Mouse (Mus musculus): ENCODE measurements around the gene Pih1d1. TPM values are rescaled to one million over a fixed set of nuclear protein-coding genes. Genes with fewer than 3 reads are reported as not detected.

Pih1d1 gene
- polyA plus RNA-seq, 1 experiment: 6.2 TPM

- H3K4me1 ChIP-seq (ENCODE audit: control insufficient read depth): no peaks in the 10 kb centered on the region
- H3K27me3 ChIP-seq (ENCODE audit: control insufficient read depth): peaks cover 54% of the 10 kb centered on the region
- no peaks in the 10 kb centered on the region for H3K9me3 ChIP-seq (ENCODE audit: control insufficient read depth, low read length)
- H3K36me3 ChIP-seq (ENCODE audit: control insufficient read depth): no peaks in the 10 kb centered on the region
- H3K4me3 ChIP-seq (replicated peaks): no peak overlapping the region
- TF ChIP-seq GATA1 (IDR thresholded peaks at IDR 0.05; ENCODE audit: low read length): no peak
- TF ChIP-seq TAL1 (IDR thresholded peaks at IDR 0.05; ENCODE audit: low read length): no peak
Observed at GRCm38 (mm10) chr7:45191803-45192363, 37.8 kb downstream of the Pih1d1 start.

GRCm38 (mm10) chr7:45192585-45193310 is 38.6 kb downstream of the Pih1d1 start:
- Histone ChIP-seq H3K4me1 (ENCODE audit: control insufficient read depth) (no peaks in the 10 kb centered on the region), H3K27me3 (ENCODE audit: control insufficient read depth) (peaks cover 51% of the 10 kb centered on the region), H3K9me3 (ENCODE audit: control insufficient read depth, low read length) (no peaks in the 10 kb centered on the region), H3K4me3 (replicated peaks) (no peak overlapping the region), H3K36me3 (ENCODE audit: control insufficient read depth) (no peaks in the 10 kb centered on the region)
- TF ChIP-seq TAL1 (IDR thresholded peaks at IDR 0.05; ENCODE audit: low read length) (no peak), GATA1 (IDR thresholded peaks at IDR 0.05; ENCODE audit: low read length) (no peak)

GRCm38 (mm10) chr7:45193406-45193805 is 39.3 kb downstream of the Pih1d1 start:
- H3K36me3 ChIP-seq (ENCODE audit: control insufficient read depth): no peaks in the 10 kb centered on the region
- H3K4me1 ChIP-seq (ENCODE audit: control insufficient read depth): no peaks in the 10 kb centered on the region
- H3K9me3 ChIP-seq (ENCODE audit: control insufficient read depth, low read length): no peaks in the 10 kb centered on the region
- H3K27me3 ChIP-seq (ENCODE audit: control insufficient read depth): peaks cover 45% of the 10 kb centered on the region
- H3K4me3 ChIP-seq (replicated peaks): no peak overlapping the region
- TF ChIP-seq GATA1 (IDR thresholded peaks at IDR 0.05; ENCODE audit: low read length) (no peak), TAL1 (IDR thresholded peaks at IDR 0.05; ENCODE audit: low read length) (no peak)

GRCm38 (mm10) chr7:45193871-45194785 is 40.0 kb downstream of the Pih1d1 start:
- H3K4me1 ChIP-seq (ENCODE audit: control insufficient read depth): no peaks in the 10 kb centered on the region
- no peak for TF ChIP-seq GATA1 (IDR thresholded peaks at IDR 0.05; ENCODE audit: low read length)
- TF ChIP-seq TAL1 (IDR thresholded peaks at IDR 0.05; ENCODE audit: low read length): no peak

GRCm38 (mm10) chr7:45195341-45196175 is 41.5 kb downstream of the Pih1d1 start:
- H3K9me3 ChIP-seq (ENCODE audit: control insufficient read depth, low read length): no peaks in the 10 kb centered on the region
- peaks cover 27% of the 10 kb centered on the region for H3K27me3 ChIP-seq (ENCODE audit: control insufficient read depth)
- no peaks in the 10 kb centered on the region for H3K36me3 ChIP-seq (ENCODE audit: control insufficient read depth)
- no peak for TF ChIP-seq TAL1 (IDR thresholded peaks at IDR 0.05; ENCODE audit: low read length)
- TF ChIP-seq GATA1 (IDR thresholded peaks at IDR 0.05; ENCODE audit: low read length): no peak
- no peaks in the 10 kb centered on the region for H3K4me1 ChIP-seq (ENCODE audit: control insufficient read depth)
- H3K4me3 ChIP-seq (replicated peaks): no peak overlapping the region

More at GRCm38 (mm10) chr7:45193871-45194785, 40.0 kb downstream of the Pih1d1 start:
- Histone ChIP-seq H3K27me3 (ENCODE audit: control insufficient read depth) (peaks cover 38% of the 10 kb centered on the region), H3K36me3 (ENCODE audit: control insufficient read depth) (no peaks in the 10 kb centered on the region), H3K4me3 (replicated peaks) (no peak overlapping the region), H3K9me3 (ENCODE audit: control insufficient read depth, low read length) (no peaks in the 10 kb centered on the region)

- no peaks in the 10 kb centered on the region for H3K36me3 ChIP-seq (ENCODE audit: control insufficient read depth)
- H3K4me3 ChIP-seq (replicated peaks): no peak overlapping the region
- H3K9me3 ChIP-seq (ENCODE audit: control insufficient read depth, low read length): no peaks in the 10 kb centered on the region
- no peaks in the 10 kb centered on the region for H3K4me1 ChIP-seq (ENCODE audit: control insufficient read depth)
- peaks cover 22% of the 10 kb centered on the region for H3K27me3 ChIP-seq (ENCODE audit: control insufficient read depth)
- TF ChIP-seq GATA1 (IDR thresholded peaks at IDR 0.05; ENCODE audit: low read length) (no peak), TAL1 (IDR thresholded peaks at IDR 0.05; ENCODE audit: low read length) (no peak)
Observed at GRCm38 (mm10) chr7:45196176-45196535, 42.1 kb downstream of the Pih1d1 start.

GRCm38 (mm10) chr7:45196994-45197393 is 42.9 kb downstream of the Pih1d1 start:
- Histone ChIP-seq H3K4me3 (replicated peaks) (no peak overlapping the region), H3K9me3 (ENCODE audit: control insufficient read depth, low read length) (no peaks in the 10 kb centered on the region), H3K4me1 (ENCODE audit: control insufficient read depth) (no peaks in the 10 kb centered on the region), H3K36me3 (ENCODE audit: control insufficient read depth) (no peaks in the 10 kb centered on the region), H3K27me3 (ENCODE audit: control insufficient read depth) (peaks cover 14% of the 10 kb centered on the region)
- TF ChIP-seq GATA1 (IDR thresholded peaks at IDR 0.05; ENCODE audit: low read length) (no peak), TAL1 (IDR thresholded peaks at IDR 0.05; ENCODE audit: low read length) (no peak)

- TF ChIP-seq GATA1 (IDR thresholded peaks at IDR 0.05; ENCODE audit: low read length) (no peak), TAL1 (IDR thresholded peaks at IDR 0.05; ENCODE audit: low read length) (no peak)
- H3K4me1 ChIP-seq (ENCODE audit: control insufficient read depth): no peaks in the 10 kb centered on the region
- H3K9me3 ChIP-seq (ENCODE audit: control insufficient read depth, low read length): no peaks in the 10 kb centered on the region
- H3K36me3 ChIP-seq (ENCODE audit: control insufficient read depth): no peaks in the 10 kb centered on the region
- H3K27me3 ChIP-seq (ENCODE audit: control insufficient read depth): peaks cover 10% of the 10 kb centered on the region
- no peak overlapping the region for H3K4me3 ChIP-seq (replicated peaks)
Observed at GRCm38 (mm10) chr7:45198435-45198834, 44.3 kb downstream of the Pih1d1 start.
